Mouse (Mus musculus) heart, postnatal 14 days (tissue): Measurements from ENCODE around the gene Tmprss11d. TPM values are rescaled to one million over a fixed set of nuclear protein-coding genes. Genes with fewer than 3 reads are reported as not detected.
"Not testable (repeated sequence)": the region's sequence is repeated elsewhere in the genome, so short reads cannot be mapped to it uniquely, and the experiment has no call there.

ENCODE experiments used
- DNase-seq, 2 experiments: peaks; one replicate each; pipeline ENCODE4 v3.0.0; 2021 to 2022
- intact Hi-C: fragments of 180-260 bp; cut with DNase I; formaldehyde crosslinking; loops from one replicate; pipeline ENCODE4 v1.15.1; 2025
- long read RNA-seq, 2 experiments: library from polyadenylated mRNA; stranded (forward); transcript quantifications; one replicate each; pipeline ENCODE4 v2.0.0; 2021
- total RNA-seq, 2 experiments: library from RNA; stranded (reverse); gene quantifications; 2 replicates each; pipeline ENCODE4 v1.2.3; 2021

Tmprss11d gene
- total RNA-seq: not detected
- long read RNA-seq, experiment 1: 0 reads
- long read RNA-seq, experiment 2: 0 reads

DNA sequence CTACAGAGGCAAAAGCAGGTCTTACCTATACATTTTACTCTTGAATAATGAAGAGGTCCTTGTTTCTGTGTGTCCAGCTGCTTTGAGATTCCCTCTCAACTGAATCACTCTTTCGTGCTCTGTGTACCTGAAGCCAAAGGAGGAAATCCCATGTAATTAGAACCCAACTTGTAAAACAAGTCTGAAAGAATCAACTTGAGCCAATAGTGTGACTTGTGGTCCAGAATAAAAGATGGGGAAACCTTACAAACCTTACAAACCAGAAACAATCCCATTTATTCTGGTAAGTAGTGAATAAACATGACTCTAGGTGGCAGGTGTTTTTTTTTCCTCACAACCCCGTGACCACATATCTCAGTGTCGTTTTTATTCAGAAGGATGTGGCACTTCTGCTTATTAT, at the start of gene Tmprss11d:
Gene Tmprss11d (minus strand): TSS at position 101 of the 400 bp plus-strand sequence.
- intact Hi-C loops: no loop called here
- no peak for DNase-seq

DNA sequence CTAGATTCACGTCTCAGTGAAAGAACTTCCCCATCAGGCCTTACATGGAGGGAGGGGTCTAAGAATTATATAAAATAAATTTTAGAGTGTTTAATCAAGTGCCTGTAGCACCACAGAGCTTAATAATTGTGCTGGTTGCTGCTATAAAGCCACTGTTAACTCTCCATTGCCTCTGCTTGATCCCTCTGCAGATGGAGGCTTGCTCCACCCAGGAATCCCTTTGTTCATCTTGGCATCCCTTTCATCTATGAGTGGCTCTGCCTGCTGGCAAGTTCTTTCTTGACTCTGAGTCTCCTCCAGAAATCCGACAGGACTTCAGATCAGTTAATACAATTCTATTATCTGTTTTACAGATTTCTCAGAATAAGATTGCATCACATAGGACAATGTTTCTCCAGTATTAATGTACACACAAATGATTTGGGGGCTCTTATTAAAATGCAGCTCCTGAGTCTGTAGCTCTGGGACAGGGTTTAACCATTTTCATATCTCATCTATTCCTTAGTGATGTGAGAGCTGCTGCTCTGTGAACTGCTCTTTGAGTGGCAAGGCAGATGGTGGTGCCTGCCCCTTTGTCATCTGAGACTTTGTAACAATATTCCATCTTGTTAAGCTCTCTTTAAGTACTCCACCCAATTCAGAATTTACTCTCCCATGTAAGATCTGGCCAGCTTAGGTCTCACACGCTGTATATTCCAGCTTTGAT, 48.3 kb upstream of the Tmprss11d start:
- no peak for DNase-seq
- intact Hi-C loops: no loop called here

DNA sequence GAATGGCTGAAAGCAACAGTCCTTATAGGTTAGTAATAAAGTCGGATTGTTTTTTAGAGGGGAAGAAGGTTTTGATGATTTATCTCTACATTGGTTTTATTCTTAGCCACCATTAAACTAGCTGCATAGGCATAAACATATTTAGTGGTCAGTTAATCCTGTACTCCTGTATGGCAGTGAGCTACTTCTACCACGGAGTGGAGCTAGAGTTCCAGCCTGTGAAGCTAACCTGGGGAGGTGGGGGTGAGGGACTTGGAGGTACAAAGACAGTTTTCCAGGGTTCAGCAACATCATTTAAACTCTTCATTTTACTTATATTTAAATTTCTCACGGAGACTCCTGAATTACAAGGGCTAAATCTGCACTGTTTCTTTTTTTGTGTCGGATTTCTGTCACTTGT, 46.3 kb upstream of the Tmprss11d start:
- intact Hi-C loops: no loop called here
- DNase-seq: no peak

DNA sequence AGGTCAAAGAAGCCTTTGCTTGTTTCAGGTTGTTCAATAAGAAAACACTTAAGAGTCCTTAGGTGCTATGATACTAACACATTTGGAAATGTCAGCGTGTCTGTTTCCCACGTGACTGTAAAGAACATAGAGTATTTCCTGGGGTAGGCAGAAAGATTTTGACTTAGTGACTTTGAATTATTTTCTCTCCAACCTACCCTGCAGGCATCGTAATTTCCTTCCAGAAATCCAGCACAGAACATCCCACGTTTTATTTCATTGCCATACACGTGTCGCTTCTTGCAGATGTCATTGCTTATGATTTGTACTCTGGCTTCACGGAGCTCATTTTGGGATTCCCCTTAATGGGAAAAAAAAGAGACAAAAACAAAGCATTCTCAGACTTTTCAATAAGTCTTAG, 41.1 kb upstream of the Tmprss11d start:
- intact Hi-C loops: no loop called here
- DNase-seq: no peak

DNA sequence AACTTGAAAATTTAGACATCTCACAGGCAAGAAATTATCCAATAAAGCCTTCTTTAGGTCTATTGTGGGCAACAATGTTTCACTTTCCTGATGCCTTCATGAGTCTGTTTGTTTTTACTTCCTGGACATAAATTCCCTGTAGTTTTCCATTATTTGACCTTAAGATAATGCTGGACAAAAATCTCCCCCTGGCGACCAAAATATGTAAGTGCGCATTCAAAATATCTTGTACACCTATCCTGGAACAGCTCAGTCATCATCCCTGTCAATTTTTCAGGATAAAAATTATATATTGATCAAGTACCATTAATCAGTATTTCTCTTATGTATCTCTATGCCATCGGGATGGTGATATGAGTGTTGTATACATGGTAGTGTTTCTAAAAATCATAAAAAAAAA, 37.6 kb upstream of the Tmprss11d start:
- intact Hi-C loops: loop anchor here (2.0 kb wide), 1 partner anchor 220 kb away; no protein-coding TSS in a partner anchor
- DNase-seq: peak in 1 of 2 experiments; percentile 15

DNA sequence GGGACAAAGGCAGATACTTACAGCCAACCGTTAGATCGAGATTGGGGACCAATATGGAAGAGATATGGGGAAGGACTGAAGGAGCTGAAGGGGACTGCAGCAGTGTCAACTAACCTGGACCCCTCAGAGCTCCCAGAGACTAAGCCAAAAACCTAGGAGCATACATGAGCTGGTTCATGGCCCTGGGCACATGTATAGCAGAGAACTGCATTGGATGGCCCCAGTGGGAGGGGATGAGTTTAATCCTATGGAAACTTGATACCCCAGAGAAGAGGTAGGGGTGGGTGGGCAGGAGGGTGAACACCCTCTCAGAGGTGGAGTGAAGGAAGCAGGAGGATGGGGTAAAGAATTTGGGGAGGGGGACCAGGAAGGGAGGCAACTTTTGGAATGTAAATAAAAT, 34.7 kb upstream of the Tmprss11d start:
- no peak for DNase-seq
- intact Hi-C loops: no loop called here

DNA sequence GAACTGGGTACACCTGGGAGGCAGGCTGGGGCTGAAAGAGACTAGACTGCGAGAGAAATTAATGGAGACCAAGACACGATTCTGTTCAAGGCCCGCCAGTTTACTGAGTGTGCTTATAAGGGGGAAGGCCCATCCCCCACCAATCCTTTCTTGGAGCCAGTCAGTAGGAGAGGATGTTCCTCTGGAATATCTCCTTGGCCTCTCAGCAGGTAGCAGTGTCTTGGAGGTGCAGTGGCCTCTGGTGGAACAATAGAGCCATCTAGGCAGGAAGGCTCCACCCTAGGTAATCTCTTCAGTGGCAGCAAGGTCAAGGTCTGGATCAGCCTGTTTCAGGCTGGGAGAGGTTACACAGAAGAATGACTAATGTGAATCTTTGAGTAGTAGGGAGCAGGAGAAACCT, 34.0 kb upstream of the Tmprss11d start:
- intact Hi-C loops: no loop called here
- DNase-seq: no peak

DNA sequence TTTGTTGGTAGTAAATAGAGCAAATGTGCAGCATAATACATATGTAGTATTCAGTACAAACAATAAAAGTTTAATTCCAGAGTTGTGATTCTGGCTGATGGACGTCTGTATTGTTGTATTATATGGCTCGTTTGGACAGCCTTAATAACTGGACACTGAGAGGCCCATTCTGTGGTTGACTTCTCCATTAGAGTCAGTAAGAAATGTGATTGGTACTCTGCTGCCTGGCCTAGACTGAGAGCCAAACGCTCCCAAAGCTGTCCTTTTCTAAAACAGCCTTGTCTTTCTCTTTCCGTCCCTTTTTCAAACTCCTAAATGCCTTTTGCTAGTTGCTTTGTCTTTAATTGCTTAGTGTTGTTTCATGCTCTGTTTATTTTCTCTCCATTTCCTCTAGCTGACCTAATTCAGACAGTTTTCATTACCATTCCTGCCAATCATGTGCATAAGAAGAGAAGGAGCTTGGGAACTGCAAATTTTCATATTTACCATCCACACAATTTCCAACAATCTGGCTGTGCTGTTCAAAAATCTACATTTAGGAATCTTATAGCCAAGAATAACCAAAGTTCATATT, 13.7 kb downstream of the Tmprss11d start:
- intact Hi-C loops: no loop called here
- no peak for DNase-seq

DNA sequence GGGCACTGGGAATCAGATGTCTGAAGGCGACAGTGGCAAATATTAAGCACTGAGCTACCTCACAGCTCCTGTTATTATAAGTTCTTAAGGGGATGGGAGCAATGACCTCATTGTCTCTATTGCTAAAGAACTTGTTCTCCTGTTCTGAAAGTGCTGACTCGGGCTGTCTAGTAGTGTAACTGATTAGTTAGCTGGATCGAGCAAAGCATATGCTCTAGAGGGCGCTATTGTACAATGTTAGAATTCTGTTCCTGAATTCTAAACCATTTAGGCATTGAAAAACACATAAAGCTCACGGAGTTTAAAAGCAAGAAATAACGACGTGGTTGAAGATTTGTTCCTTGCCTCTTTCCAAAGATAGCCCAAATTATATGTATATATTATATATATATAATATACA, 20.3 kb downstream of the Tmprss11d start:
- peak in 1 of 2 experiments; percentile 10 for DNase-seq
- intact Hi-C loops: no loop called here

DNA sequence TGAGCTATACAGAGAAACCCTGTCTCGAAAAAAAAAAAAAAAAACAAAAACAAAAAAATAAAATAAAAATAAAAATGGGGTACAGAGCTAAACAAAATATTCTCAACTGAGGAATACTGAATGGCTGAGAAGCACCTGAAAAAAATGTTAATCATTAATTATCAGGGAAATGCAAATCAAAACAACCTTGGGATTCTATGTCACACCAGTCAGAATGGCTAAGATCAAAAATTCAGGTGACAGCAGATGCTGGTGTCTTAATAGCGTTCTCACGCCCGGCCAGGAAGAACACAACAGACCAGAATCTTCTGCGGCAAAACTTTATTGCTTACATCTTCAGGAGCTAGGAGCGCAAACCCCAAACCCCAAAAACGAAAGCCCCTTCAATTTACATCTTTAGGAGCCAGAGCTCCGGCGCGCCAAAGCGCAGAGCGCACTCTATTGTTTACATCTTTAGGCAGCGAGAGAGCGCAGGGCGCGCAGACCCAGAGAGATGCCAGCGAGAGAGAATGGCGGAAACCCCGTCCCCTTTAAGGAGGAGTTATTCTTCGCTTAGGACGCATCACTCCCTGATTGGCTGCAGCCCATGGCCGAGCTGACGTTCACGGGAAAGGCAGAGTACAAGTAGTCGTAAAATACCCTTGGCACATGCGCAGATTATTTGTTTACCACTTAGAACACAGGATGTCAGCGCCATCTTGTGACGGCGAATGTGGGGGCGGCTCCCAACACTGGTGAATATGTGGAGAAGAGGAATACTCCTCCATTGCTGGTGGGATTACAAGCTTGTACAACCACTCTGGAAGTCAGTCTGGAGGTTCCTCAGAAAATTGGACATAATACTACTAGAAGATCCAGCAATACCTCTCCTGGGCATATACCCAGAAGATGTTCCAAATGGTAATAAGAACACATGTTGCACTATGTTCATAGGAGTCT, 54.9 kb downstream of the Tmprss11d start:
- DNase-seq, intact Hi-C loops: not testable (repeated sequence)

DNA sequence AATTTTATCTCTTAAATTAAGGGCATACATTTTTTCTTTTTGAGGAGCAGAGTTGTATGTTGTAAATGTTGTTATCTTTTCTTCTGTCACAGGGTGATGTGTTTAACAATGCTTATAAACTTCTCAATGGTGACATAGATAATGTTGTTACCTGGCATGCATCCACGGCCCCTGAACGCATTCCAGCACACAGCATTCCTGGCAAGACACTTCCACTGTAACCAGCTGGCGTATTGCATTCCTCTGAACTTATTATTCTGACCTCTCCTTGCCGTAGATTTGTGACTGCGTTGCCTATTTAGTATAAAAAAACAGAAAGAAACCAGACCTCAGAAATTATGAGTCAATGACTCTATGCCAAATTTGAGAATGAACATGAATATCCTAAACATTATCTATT, 67.1 kb downstream of the Tmprss11d start:
- DNase-seq: peak; percentile 31 to 43
- intact Hi-C loops: no loop called here

DNA sequence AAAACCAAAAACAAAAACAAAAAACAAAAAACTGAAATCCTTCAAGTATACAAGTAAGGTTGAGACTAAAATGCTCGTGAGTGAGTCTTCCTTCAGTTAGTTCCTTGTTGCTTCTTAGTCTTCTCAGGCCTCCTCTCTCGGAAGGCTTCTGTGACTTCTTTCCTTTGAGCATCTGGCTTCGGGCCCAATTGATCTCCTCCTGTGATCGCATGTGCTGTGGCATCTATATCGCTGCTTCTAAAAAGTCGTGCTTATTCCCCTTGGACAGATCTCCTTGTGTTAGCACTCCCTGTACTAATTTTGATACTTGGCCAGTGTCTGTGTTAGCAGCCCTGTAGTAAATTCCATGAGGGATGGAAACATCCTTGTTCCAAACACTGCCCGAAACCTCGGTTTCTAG, 69.3 kb downstream of the Tmprss11d start:
- no peak for DNase-seq
- intact Hi-C loops: no loop called here

DNA sequence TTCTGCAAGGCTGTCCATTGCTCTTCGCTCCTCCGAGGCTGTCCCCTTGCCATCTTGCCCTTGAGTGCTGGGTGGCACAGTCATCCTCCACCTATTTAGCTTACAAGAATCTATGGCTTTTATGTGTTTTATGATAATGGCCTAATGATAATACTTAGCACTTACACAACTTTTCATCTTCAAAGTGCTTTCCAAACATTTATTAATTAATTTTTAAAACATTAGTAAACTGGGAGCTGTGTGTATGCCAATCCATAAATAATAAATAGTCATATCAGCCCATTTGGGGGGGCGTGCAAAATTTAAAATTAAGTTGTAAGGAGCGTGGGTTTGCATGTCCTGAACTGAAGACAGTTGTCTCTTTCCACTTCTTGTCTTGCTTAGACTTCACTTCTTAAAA, 84.0 kb downstream of the Tmprss11d start, which contains the start of gene Tmprss11c:
Gene Tmprss11c (minus strand): TSS at position 101 of the 400 bp plus-strand sequence.
- DNase-seq: no peak
- intact Hi-C loops: no loop called here

Other genes starting within 250 kb of the Tmprss11d start
- 1 to 10 TPM; 5.8 to 7.2 TPM for gene Uba6, start 200.6 kb downstream of the Tmprss11d start, total RNA-seq
- gene Gnrhr, start 175.5 kb downstream of the Tmprss11d start, total RNA-seq: under 1 TPM; 0.20 to 0.43 TPM
- gene Tmprss11c, start 84.1 kb downstream of the Tmprss11d start, total RNA-seq: not detected
- gene Tmprss11a, start 95.6 kb upstream of the Tmprss11d start, total RNA-seq: not detected
- not detected for gene Tmprss11g, start 145.2 kb upstream of the Tmprss11d start, total RNA-seq